Mouse (Mus musculus): Measurements from ENCODE around the gene Cdr2l. TPM values are rescaled to one million over a fixed set of nuclear protein-coding genes. Genes with fewer than 3 reads are reported as not detected.
A peak's percentile ranks its signal among the peaks of the same experiment; 100 is the strongest.

Cdr2l gene
- polyA plus RNA-seq, 1 experiment from 2014 or later = 11.5 TPM

DNA sequence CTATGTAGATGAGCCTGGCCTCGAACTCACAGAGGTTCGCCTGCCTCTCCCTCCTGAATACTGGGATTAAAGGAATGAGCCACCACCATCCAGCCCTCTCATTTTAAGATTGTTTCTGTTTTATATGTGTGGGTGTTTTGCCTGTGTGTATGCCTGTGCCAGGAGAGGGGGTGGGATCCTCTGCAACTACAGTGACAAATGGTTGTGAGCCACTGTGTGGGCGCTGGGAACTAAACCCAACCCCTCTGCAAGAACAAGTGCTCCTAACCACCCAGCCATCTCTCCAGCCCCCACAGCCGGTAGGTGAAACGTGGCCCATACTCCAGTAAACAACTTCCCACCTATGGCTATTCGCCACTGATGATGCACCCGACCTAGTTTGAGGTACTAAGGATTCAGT, 9.6 kb downstream of the Cdr2l start:
- 85% methylated on average over 7 of the region's 7 CpGs for WGBS
- H3K4me2 ChIP-seq (ENCODE audit: low read depth, low read length) = no peak overlapping the region
- no peak for ATAC-seq (ENCODE audit: low read depth)
- H3K4me1 ChIP-seq (replicated peaks; ENCODE audit: control insufficient read depth, insufficient read depth, low read length) = no peaks in the 10 kb centered on the region
- H3K9ac ChIP-seq (ENCODE audit: low read length) = no peak overlapping the region
- no peaks in the 10 kb centered on the region for H3K9me3 ChIP-seq (ENCODE audit: control insufficient read depth, low read length)
- H3K27me3 ChIP-seq (ENCODE audit: control insufficient read depth, insufficient read depth, low read depth, low read length) = no peaks in the 10 kb centered on the region
- no peak overlapping the region for H3K4me3 ChIP-seq (ENCODE audit: low read length)
- peaks cover 29% of the 10 kb centered on the region for H3K36me3 ChIP-seq (ENCODE audit: control insufficient read depth, insufficient read depth, low read length)
- no peak overlapping the region for H3K27ac ChIP-seq (ENCODE audit: low read length)

DNA sequence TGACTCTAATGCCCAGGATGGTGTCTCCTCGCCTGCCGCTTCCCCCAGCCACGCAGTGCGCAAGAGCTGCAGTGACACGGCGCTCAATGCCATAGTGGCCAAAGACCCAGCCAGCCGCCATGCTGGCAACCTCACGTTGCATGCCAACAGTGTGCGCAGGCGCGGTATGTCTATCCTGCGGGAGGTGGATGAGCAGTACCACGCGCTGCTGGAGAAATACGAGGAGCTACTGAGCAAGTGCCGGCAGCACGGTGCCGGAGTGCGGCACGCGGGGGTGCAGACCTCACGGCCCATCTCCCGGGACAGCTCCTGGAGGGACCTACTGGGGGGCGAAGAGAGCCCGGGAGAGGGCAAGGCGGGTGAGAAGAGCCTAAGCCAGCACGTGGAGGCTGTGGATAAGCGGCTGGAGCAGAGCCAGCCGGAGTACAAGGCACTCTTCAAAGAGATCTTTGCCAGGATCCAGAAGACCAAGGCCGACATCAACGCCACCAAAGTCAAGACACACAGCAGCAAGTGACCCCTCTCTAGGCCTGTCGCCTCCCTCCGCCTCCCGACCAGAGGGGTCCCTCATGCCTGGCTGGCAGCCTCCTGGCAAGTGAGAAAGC, 12.1 kb downstream of the Cdr2l start:
- Histone ChIP-seq H3K27me3 (ENCODE audit: control insufficient read depth, insufficient read depth, low read depth, low read length) (no peaks in the 10 kb centered on the region), H3K4me3 (ENCODE audit: low read length) (peak overlapping the region; percentile 13), H3K9me3 (ENCODE audit: control insufficient read depth, low read length) (no peaks in the 10 kb centered on the region), H3K36me3 (ENCODE audit: control insufficient read depth, insufficient read depth, low read length) (peaks cover 29% of the 10 kb centered on the region), H3K9ac (ENCODE audit: low read length) (no peak overlapping the region), H3K4me1 (replicated peaks; ENCODE audit: control insufficient read depth, insufficient read depth, low read length) (no peaks in the 10 kb centered on the region), H3K4me2 (ENCODE audit: low read depth, low read length) (peak overlapping the region; percentile 34; the same call in 1 of the 2 replicates), H3K27ac (ENCODE audit: low read length) (no peak overlapping the region)
- ATAC-seq (ENCODE audit: low read depth) = no peak
- WGBS = 58% methylated on average over 34 of the region's 34 CpGs

GRCm38 (mm10) chr11:115398085-115398484, 16.4 kb downstream of the Cdr2l start:
- Histone ChIP-seq H3K4me2 (ENCODE audit: low read depth, low read length) (no peak overlapping the region), H3K36me3 (ENCODE audit: control insufficient read depth, insufficient read depth, low read length) (peaks cover 11% of the 10 kb centered on the region; the same call in 1 of the 2 replicates), H3K4me3 (ENCODE audit: low read length) (no peak overlapping the region), H3K27ac (ENCODE audit: low read length) (peak overlapping the region; percentile 4), H3K4me1 (replicated peaks; ENCODE audit: control insufficient read depth, insufficient read depth, low read length) (no peaks in the 10 kb centered on the region; the same call in 1 of the 2 replicates), H3K27me3 (ENCODE audit: control insufficient read depth, insufficient read depth, low read depth, low read length) (no peaks in the 10 kb centered on the region), H3K9ac (ENCODE audit: low read length) (no peak overlapping the region), H3K9me3 (ENCODE audit: control insufficient read depth, low read length) (no peaks in the 10 kb centered on the region)
- ATAC-seq (ENCODE audit: low read depth) = peak; percentile 87
- WGBS = 58% methylated on average over 7 of the region's 7 CpGs

DNA sequence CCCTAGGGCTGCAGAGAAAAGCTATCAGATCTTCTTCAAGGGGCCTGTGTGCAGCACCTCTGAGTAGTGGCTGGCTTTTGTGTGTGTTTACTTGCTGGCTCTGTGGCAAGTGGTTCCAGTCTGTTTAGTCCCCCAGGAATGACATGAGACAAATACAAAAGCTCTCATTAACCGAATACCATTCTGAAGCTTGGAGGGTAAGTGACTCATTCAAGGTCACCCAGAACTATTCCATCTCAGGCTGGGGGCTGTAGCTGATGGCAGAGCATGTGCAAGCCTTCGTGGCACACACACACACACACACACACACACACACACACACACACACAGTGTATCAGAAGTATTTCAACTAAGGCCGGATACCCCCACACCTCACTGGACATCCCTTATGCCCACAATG, 18.4 kb downstream of the Cdr2l start:
- Histone ChIP-seq H3K9me3 (ENCODE audit: control insufficient read depth, low read length) (no peaks in the 10 kb centered on the region), H3K27ac (ENCODE audit: low read length) (no peak overlapping the region), H3K4me2 (ENCODE audit: low read depth, low read length) (no peak overlapping the region), H3K27me3 (ENCODE audit: control insufficient read depth, insufficient read depth, low read depth, low read length) (no peaks in the 10 kb centered on the region), H3K4me3 (ENCODE audit: low read length) (no peak overlapping the region), H3K4me1 (replicated peaks; ENCODE audit: control insufficient read depth, insufficient read depth, low read length) (peaks cover 10% of the 10 kb centered on the region), H3K9ac (ENCODE audit: low read length) (no peak overlapping the region), H3K36me3 (ENCODE audit: control insufficient read depth, insufficient read depth, low read length) (0 out of 2 replicates have a peak, but pooled peaks cover under 1% of the 10 kb centered on the region)
- ATAC-seq (ENCODE audit: low read depth) = no peak
- 52% methylated on average over 3 of the region's 3 CpGs for WGBS

DNA sequence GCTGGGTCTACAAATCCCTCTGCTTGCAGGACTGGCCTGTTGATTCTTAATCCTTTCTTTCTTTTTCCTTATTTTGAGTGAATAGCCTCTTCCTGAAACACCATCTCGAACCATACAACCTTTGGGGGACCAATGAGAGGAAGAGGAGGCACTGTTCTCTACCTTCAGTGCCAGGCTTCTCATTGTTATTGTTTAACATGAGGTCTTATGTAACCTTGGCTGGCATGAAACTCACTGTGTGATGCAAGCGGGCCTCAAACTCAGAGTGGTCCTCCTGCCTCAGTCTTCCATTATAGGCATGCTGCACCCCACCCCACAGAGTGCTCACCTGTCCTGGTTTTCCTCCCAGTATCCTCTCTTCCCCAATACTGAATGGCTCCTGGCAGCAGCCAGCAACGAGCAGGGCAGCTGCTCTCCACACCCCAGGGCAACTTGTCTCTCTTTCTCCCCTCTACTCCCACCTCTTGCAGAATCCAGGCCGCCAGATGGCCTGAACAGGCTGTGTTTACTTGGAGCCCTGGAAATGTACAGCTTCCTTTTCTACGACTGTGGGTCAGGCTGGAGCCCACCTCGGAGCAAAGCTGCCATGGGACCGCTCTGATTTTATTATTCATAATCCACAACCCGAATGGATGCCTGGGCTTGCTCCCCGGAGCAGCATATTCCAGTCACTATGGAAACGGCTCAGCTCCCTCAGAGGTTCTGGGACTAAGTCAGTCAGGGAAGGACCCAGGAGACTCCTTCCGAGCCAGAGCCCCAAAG, 19.1 kb downstream of the Cdr2l start:
- H3K4me3 ChIP-seq (ENCODE audit: low read length) = no peak overlapping the region
- WGBS = 43% methylated on average over 11 of the region's 11 CpGs
- H3K4me1 ChIP-seq (replicated peaks; ENCODE audit: control insufficient read depth, insufficient read depth, low read length) = peaks cover 10% of the 10 kb centered on the region
- no peak overlapping the region for H3K9ac ChIP-seq (ENCODE audit: low read length)
- H3K36me3 ChIP-seq (ENCODE audit: control insufficient read depth, insufficient read depth, low read length) = no peaks in the 10 kb centered on the region
- no peak overlapping the region for H3K27ac ChIP-seq (ENCODE audit: low read length)
- no peaks in the 10 kb centered on the region for H3K9me3 ChIP-seq (ENCODE audit: control insufficient read depth, low read length)
- no peak overlapping the region for H3K4me2 ChIP-seq (ENCODE audit: low read depth, low read length)
- no peak for ATAC-seq (ENCODE audit: low read depth)
- no peaks in the 10 kb centered on the region for H3K27me3 ChIP-seq (ENCODE audit: control insufficient read depth, insufficient read depth, low read depth, low read length)

DNA sequence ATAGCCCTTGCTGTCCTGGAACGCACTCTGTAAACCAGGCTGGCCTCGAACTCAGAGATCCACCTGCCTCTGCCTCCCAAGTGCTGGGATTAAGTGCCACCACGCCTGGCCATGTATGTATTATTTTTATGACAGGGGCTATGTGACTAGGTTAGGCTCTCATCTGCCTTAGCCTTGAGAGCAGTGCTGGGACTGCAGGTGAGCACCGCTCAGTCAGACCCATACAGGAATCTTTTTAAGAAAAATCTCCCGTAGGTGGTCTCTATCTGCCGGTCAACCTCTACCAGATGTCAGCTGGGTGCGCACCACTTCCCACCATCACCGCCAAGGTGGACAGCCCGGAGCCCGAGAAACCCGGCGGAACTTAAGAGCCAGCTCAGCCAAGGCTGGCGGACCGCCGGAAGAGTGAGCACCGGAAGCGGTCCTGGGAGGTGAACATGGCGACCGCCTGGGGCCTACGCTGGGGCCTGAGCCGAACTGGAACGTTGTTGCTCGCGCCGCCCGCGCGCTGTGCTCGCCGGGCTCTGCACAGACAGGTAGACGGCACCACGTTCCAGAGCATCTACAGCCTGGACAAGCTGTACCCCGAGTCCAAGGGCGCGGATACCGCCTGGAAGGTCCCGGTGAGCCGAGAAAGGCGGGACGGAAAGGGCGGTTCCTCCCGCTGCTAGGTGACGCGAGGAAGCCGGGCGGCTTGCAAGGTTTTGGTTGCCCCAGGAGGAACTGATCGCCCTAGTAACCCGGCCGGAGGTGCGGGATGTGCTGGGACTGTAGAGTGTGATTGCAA, 21.8 kb downstream of the Cdr2l start, which contains the start of gene Mrpl58:
Mrpl58 (plus strand) TSS at position 415 of the 787 bp plus-strand sequence.
- Histone ChIP-seq H3K4me2 (ENCODE audit: low read depth, low read length) (peak within 1 kb of the TSS; percentile 73), H3K36me3 (ENCODE audit: control insufficient read depth, insufficient read depth, low read length) (peaks cover 7% of the 10 kb centered on the region; the same call in 1 of the 2 replicates), H3K9me3 (ENCODE audit: control insufficient read depth, low read length) (no peaks in the 10 kb centered on the region), H3K27ac (ENCODE audit: low read length) (peak within 1 kb of the TSS; percentile 77), H3K9ac (ENCODE audit: low read length) (peak within 1 kb of the TSS; percentile 84), H3K27me3 (ENCODE audit: control insufficient read depth, insufficient read depth, low read depth, low read length) (no peaks in the 10 kb centered on the region), H3K4me3 (ENCODE audit: low read length) (peak within 1 kb of the TSS; percentile 68), H3K4me1 (replicated peaks; ENCODE audit: control insufficient read depth, insufficient read depth, low read length) (peaks cover 10% of the 10 kb centered on the region)
- 2% methylated on average over 50 of the region's 50 CpGs for WGBS
- ATAC-seq (ENCODE audit: low read depth) = peak; percentile 92

DNA sequence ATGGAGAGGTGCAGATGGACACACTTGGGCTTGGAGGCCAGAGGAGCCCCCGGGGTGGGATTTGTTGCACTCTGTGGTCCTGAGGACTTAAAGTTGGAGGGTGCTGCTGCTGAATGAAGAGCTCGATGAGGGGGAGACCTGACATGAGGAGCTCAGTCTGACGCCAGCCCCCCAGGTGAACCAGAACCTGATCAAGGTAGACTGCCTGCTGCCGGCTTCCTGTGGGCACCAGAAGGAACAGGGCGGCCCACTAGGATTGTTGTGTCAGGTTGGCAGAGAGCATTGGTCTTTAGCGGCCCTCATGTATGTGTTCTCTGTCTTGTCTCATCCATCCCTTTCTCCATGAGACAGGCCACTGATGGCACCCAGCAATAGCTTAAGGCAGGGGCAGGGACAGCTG, 24.0 kb downstream of the Cdr2l start:
- no peak overlapping the region for H3K4me2 ChIP-seq (ENCODE audit: low read depth, low read length)
- 92% methylated on average over 6 of the region's 6 CpGs for WGBS
- no peaks in the 10 kb centered on the region for H3K27me3 ChIP-seq (ENCODE audit: control insufficient read depth, insufficient read depth, low read depth, low read length)
- H3K36me3 ChIP-seq (ENCODE audit: control insufficient read depth, insufficient read depth, low read length) = peaks cover 14% of the 10 kb centered on the region
- H3K4me1 ChIP-seq (replicated peaks; ENCODE audit: control insufficient read depth, insufficient read depth, low read length) = peaks cover 10% of the 10 kb centered on the region
- H3K4me3 ChIP-seq (ENCODE audit: low read length) = no peak overlapping the region
- H3K27ac ChIP-seq (ENCODE audit: low read length) = no peak overlapping the region
- H3K9me3 ChIP-seq (ENCODE audit: control insufficient read depth, low read length) = no peaks in the 10 kb centered on the region
- no peak overlapping the region for H3K9ac ChIP-seq (ENCODE audit: low read length)
- no peak for ATAC-seq (ENCODE audit: low read depth)

GRCm38 (mm10) chr11:115406858-115407401, 25.2 kb downstream of the Cdr2l start:
- Histone ChIP-seq H3K9me3 (ENCODE audit: control insufficient read depth, low read length) (no peaks in the 10 kb centered on the region), H3K4me2 (ENCODE audit: low read depth, low read length) (no peak overlapping the region), H3K36me3 (ENCODE audit: control insufficient read depth, insufficient read depth, low read length) (peaks cover 16% of the 10 kb centered on the region), H3K4me1 (replicated peaks; ENCODE audit: control insufficient read depth, insufficient read depth, low read length) (peaks cover 18% of the 10 kb centered on the region), H3K4me3 (ENCODE audit: low read length) (no peak overlapping the region), H3K27me3 (ENCODE audit: control insufficient read depth, insufficient read depth, low read depth, low read length) (no peaks in the 10 kb centered on the region), H3K9ac (ENCODE audit: low read length) (no peak overlapping the region), H3K27ac (ENCODE audit: low read length) (no peak overlapping the region)
- no peak for ATAC-seq (ENCODE audit: low read depth)
- WGBS = 91% methylated on average over 17 of the region's 17 CpGs

All from lung, embryonic 16.5 days (tissue).